24 mouse cellular contexts compared by ENCODE assay signal in genomic region chrX:130577706-130578105, GRCm38 (mm10).
DNase-seq lines count a peak whose midpoint lies in the region; ATAC-seq lines count a peak whose summit lies in the region.
"Had no signal": no experiment of that assay in that cellular context is flagged by ENCODE, and none has a peak within 500 bp of the region (broad histone marks: within the 10 kb centered on the region; RNA-seq: fewer than 3 reads in every experiment).

No protein-coding gene starts in this region.

- ATAC-seq in CD4-positive, CD25-positive, alpha-beta regulatory T cell, adult 4 months = no peak
- ATAC-seq: forebrain, embryonic 14.5 days; forebrain, postnatal 0 days; hindbrain, postnatal 0 days; inflammation-experienced regulatory T-cells, adult 6 months; intestine, embryonic 16.5 days had no signal

- peak; percentile 1 for DNase-seq in CD4-positive, CD25-positive, alpha-beta regulatory T cell, adult 2 months (ENCODE audit: low read depth, low spot score)
- DNase-seq in cerebellum, postnatal 14 days = peak; percentile 0 to 1
- no peak for DNase-seq in cerebellum, adult 9-11 months
- DNase-seq in retina, postnatal 1 day = peak; percentile 4
- no peak for DNase-seq in retina, embryonic 14.5 days (ENCODE audit: low spot score)
- DNase-seq in splenic B cell, adult 2 months (ENCODE audit: low read depth, low spot score) = peak; percentile 0
- no peak for DNase-seq in thymus, postnatal 4 days
- DNase-seq: adrenal gland, adult 8-10 months; B cell, adult 2 months; cerebellum, adult 2 months; forebrain, postnatal 0 days; gastrocnemius, adult 2 months; gastrocnemius, postnatal 14 days; heart, adult 11 months; heart, postnatal 36 days had no signal

- no peaks in the 10 kb centered on the region for H3K27me3 ChIP-seq in splenic B cell, adult 2 months (ENCODE audit: control insufficient read depth, insufficient read depth, low read length, poor library complexity, severe bottlenecking)
- H3K27me3 ChIP-seq: CH12.LX; embryonic facial prominence, embryonic 12.5 days; embryonic facial prominence, embryonic 15.5 days had no signal

- H3K36me3 ChIP-seq in splenic B cell, adult 2 months (ENCODE audit: control insufficient read depth, insufficient read depth, low read length, poor library complexity, severe bottlenecking) = no peaks in the 10 kb centered on the region
- H3K36me3 ChIP-seq: embryonic facial prominence, embryonic 12.5 days; embryonic facial prominence, embryonic 15.5 days; G1E had no signal

Comparison
In these comparisons a context has a peak if more than half of its experiments do, and no peak if none do; other contexts are left out.
1. DNase-seq: peak in CD4-positive, CD25-positive, alpha-beta regulatory T cell, adult 2 months (single experiment), cerebellum, postnatal 14 days (2 of 2), retina, postnatal 1 day (single experiment) and splenic B cell, adult 2 months (single experiment); none in cerebellum, adult 9-11 months (single experiment), retina, embryonic 14.5 days (single experiment) and thymus, postnatal 4 days (single experiment).